Mouse (Mus musculus) liver, embryonic 14.5 days (tissue): ENCODE results near the gene Rpn1. TPM values are rescaled to one million over a fixed set of nuclear protein-coding genes. Genes with fewer than 3 reads are reported as not detected.

Experiments used
- ATAC-seq: fragments of 200-750 bp; cut with Nextera tagmentation; 2 replicates; pipeline ENCODE4 v1.8.0; 2017; ENCODE audit warnings: moderate number of reproducible peaks, mild to moderate bottlenecking, moderate library complexity; ENCODE audit not compliant: insufficient read depth
- DNase-seq, 3 experiments: peaks; one replicate each; pipeline ENCODE4 v3.0.0-alpha.2; 2012 to 2013; ENCODE audit warnings: low read depth in 3 of 3, low spot score in 3 of 3
- H3K27ac ChIP-seq: fragments of 300-500 bp; sonication (generic); 2 replicates; pipeline ENCODE4 v1.5.1; 2014; ENCODE audit warnings: moderate library complexity, mild to moderate bottlenecking, control low read depth, inconsistent platforms
- H3K27me3 ChIP-seq: fragments of 300-500 bp; sonication (generic); 2 replicates; pipeline ENCODE4 v1.6.1; 2014; ENCODE audit warnings: mild to moderate bottlenecking, low read length, moderate library complexity; ENCODE audit not compliant: control insufficient read depth, insufficient read depth
- H3K36me3 ChIP-seq: fragments of 300-500 bp; sonication (generic); replicated peaks from 2 replicates; pipeline ENCODE4 v1.6.1; 2014; ENCODE audit warnings: low read depth; ENCODE audit not compliant: control insufficient read depth, insufficient read depth
- H3K4me1 ChIP-seq, 2 experiments: fragments of 200-500 bp in 1 of 2; fragments of 300-500 bp in 1 of 2; sonication (generic) in 1 of 2; replicated peaks; 2 replicates each; pipeline ENCODE4 v1.6.1; 2012 to 2014; ENCODE audit warnings: antibody characterized with exemption in 1 of 2, inconsistent platforms in 1 of 2, low read length in 1 of 2; ENCODE audit not compliant: control insufficient read depth in 2 of 2, insufficient read depth in 2 of 2
- H3K4me2 ChIP-seq: fragments of 300-500 bp; sonication (generic); 2 replicates; pipeline ENCODE4 v1.6.1; 2014; ENCODE audit warnings: low read depth, mild to moderate bottlenecking, control low read depth, moderate library complexity
- H3K4me3 ChIP-seq, 2 experiments: fragments of 200-500 bp in 1 of 2; fragments of 300-500 bp in 1 of 2; sonication (generic) in 1 of 2; 2 replicates each; pipeline ENCODE4 v1.5.1; 2012 to 2014; ENCODE audit warnings: low read depth in 2 of 2, low read length in 2 of 2, mild to moderate bottlenecking in 2 of 2, control low read depth in 1 of 2, inconsistent platforms in 1 of 2, moderate library complexity in 1 of 2; ENCODE audit not compliant: insufficient read depth in 1 of 2
- H3K9ac ChIP-seq: fragments of 300-500 bp; sonication (generic); replicated peaks from 2 replicates; pipeline ENCODE4 v1.6.1; 2014; ENCODE audit warnings: mild to moderate bottlenecking, control low read depth, moderate library complexity
- H3K9me3 ChIP-seq: fragments of 300-500 bp; sonication (generic); 2 replicates; pipeline ENCODE4 v1.6.1; 2016; ENCODE audit warnings: low read length, mixed read lengths; ENCODE audit not compliant: control insufficient read depth
- CTCF ChIP-seq: IDR thresholded peaks from 2 replicates; pipeline ENCODE4 v1.5.1; 2016; ENCODE audit warnings: antibody characterized with exemption, low read depth, control low read depth
- EP300 ChIP-seq: IDR thresholded peaks from 2 replicates; pipeline ENCODE4 v1.6.1; 2016; ENCODE audit warnings: antibody characterized with exemption, low read depth
- WGBS: fragments of 180-500 bp; shearing (Covaris S2); extraction: QIAGEN DNeasy Blood & Tissue Kit; methylation state at CpG from one replicate; pipeline ENCODE4 v1.1.7; 2014; ENCODE audit not compliant: insufficient replicate concordance; 5-methylcytosine and 5-hydroxymethylcytosine counted together
- polyA plus RNA-seq, 2 experiments: library from polyadenylated mRNA; depleted of rRNA in 1 of 2; stranded (reverse) in 1 of 2; unstranded in 1 of 2; fragments of >200 nt; fragmentation: Nextera tagmentation in 1 of 2; extraction: Ambion mirVana in 1 of 2; gene quantifications; 2 replicates each; pipeline versions ENCODE4 v1.2.1 to v1.2.3; 2012 to 2014

Gene Rpn1
- polyA plus RNA-seq, 2 experiments: 81.7 to 172 TPM

GRCm38 (mm10) chr6:88117184-88117575 is 32.9 kb downstream of the Rpn1 start:
- Histone ChIP-seq H3K36me3 (no peaks in the 10 kb centered on the region), H3K9me3 (no peaks in the 10 kb centered on the region; the same call in 1 of the 2 replicates), H3K4me1 (peaks cover 18 to 47% of the 10 kb centered on the region in 2 experiments), H3K27me3 (no peaks in the 10 kb centered on the region), H3K9ac (peak overlapping the region; percentile 0), H3K4me2 (peak overlapping the region; percentile 45), H3K27ac (peak overlapping the region; percentile 23), H3K4me3 (no peak overlapping the region)
- DNase-seq (no peak), ATAC-seq (peak; percentile 31; the same call in 1 of the 2 replicates)
- no peak for TF ChIP-seq EP300
- WGBS: 16% methylated on average over 10 of the region's 10 CpGs

- Histone ChIP-seq H3K9me3 (no peaks in the 10 kb centered on the region; the same call in 1 of the 2 replicates), H3K4me1 (peaks cover 23 to 49% of the 10 kb centered on the region in 2 experiments), H3K27me3 (no peaks in the 10 kb centered on the region), H3K4me3 (no peak overlapping the region), H3K36me3 (no peaks in the 10 kb centered on the region), H3K4me2 (no peak overlapping the region), H3K27ac (no peak overlapping the region), H3K9ac (no peak overlapping the region)
- DNase-seq (no peak), ATAC-seq (no peak)
- WGBS: 70% methylated on average over 5 of the region's 5 CpGs
- TF ChIP-seq EP300: no peak
- TF ChIP-seq CTCF: peak; percentile 66
Measured at GRCm38 (mm10) chr6:88119309-88119708, 35.0 kb downstream of the Rpn1 start.

DNA sequence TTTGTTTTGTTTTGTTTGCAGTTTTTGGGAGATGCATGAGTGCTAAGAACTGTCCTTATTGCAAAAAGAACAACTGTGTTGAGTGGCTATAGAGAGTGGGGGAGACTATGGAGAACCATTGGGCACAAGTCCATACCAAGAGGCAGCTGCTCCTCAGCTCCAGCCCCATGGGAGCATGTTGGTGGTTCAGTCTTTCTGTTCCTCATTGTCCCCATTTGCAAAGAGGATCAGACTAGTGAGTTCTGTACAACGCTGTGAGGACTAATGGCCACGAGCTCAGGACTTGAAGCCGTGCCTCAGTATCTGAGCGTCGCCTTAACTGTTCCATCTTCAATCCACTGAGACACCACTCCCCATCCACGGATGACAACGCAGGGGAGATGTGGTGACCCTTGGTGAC is 36.5 kb downstream of the Rpn1 start:
- Histone ChIP-seq H3K9ac (no peak overlapping the region), H3K4me1 (peaks cover 16 to 38% of the 10 kb centered on the region in 2 experiments), H3K27me3 (no peaks in the 10 kb centered on the region), H3K27ac (no peak overlapping the region), H3K36me3 (no peaks in the 10 kb centered on the region), H3K9me3 (no peaks in the 10 kb centered on the region; the same call in 1 of the 2 replicates), H3K4me3 (no peak overlapping the region), H3K4me2 (no peak overlapping the region)
- WGBS: 56% methylated on average over 7 of the region's 7 CpGs
- ATAC-seq (no peak), DNase-seq (no peak)
- TF ChIP-seq EP300 (no peak), CTCF (no peak)

DNA sequence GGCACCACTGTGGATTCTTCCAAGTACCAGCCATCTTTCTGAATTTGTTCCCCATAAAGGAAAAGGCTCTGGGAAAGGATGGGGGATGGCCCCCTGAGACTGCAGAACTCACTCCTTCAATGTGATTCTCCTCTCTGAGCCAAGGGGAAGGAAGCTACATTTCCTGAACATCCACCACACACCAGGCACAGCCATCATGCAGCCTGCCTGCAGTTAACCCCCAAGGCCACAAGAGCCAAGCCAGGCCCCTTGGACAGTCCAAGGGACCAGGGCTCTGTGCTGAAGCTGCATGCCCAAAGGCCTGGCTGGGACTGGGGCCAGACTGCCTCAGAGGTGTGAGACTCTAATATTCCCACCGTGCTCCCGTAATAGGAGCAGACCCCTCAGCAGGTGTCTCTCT is 37.5 kb downstream of the Rpn1 start:
- H3K4me2 ChIP-seq: no peak overlapping the region
- H3K4me1 ChIP-seq: peaks cover 12 to 29% of the 10 kb centered on the region in 2 experiments
- H3K27ac ChIP-seq: no peak overlapping the region
- no peaks in the 10 kb centered on the region; the same call in 1 of the 2 replicates for H3K9me3 ChIP-seq
- ATAC-seq (no peak), DNase-seq (no peak)
- H3K4me3 ChIP-seq: no peak overlapping the region
- no peak for TF ChIP-seq CTCF
- TF ChIP-seq EP300: no peak
- no peaks in the 10 kb centered on the region for H3K27me3 ChIP-seq
- no peak overlapping the region for H3K9ac ChIP-seq
- H3K36me3 ChIP-seq: no peaks in the 10 kb centered on the region
- 49% methylated on average over 2 of the region's 2 CpGs for WGBS

DNA sequence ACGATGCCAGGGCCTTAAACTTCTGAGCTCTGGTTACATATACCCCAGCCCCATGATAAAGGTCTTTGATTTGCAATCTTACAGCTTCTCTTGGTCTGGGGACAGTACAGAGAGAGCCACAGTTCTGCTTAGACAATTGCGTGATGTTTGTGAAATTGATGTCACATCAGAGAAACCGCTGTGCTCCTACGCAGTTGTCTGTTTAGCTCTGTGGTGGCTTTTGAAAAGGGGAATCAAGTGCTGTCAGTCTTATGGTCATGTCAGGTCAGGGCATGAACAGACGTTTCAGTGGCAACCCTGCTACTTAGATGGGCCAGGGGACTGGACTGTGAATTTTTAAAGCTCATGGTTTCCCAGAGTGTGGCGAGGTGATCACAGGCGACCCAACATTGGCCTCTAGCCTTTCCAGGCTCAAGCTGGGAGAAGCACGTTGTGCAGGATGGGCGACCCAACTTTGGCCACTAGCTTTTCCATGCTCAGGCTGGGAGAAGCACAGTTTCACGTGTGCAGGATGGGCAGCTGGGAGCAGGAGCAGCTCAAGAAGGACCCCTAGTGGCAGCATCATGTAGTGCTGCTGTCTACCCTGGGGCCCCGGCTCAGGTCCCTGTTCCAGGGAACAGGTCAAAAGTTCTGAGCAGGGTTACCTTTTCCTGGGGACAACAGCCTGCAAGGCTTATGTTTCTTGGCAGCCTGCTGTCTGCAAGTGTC is 39.0 kb downstream of the Rpn1 start:
- TF ChIP-seq EP300 (no peak), CTCF (peak; percentile 85)
- Histone ChIP-seq H3K36me3 (no peaks in the 10 kb centered on the region), H3K4me3 (peak overlapping the region; percentile 3 to 33; a peak in 2 of 4 replicates), H3K9ac (no peak overlapping the region), H3K27ac (no peak overlapping the region), H3K4me2 (peak overlapping the region; percentile 52), H3K4me1 (peaks cover 4 to 19% of the 10 kb centered on the region in 2 experiments; a peak in 3 of 4 replicates), H3K9me3 (no peaks in the 10 kb centered on the region; the same call in 1 of the 2 replicates), H3K27me3 (no peaks in the 10 kb centered on the region)
- 32% methylated on average over 11 of the region's 11 CpGs for WGBS
- ATAC-seq (peak; percentile 70), DNase-seq (no peak)
